Mouse (Mus musculus) cerebellum, adult 2 months (tissue): Measurements from ENCODE around the gene Grk1.

Experiments
- CTCF ChIP-seq: fragments of 200-500 bp; IDR thresholded peaks from 2 replicates; pipeline ENCODE4 v1.5.1; 2011; ENCODE audit warnings: low read depth, mild to moderate bottlenecking, control low read depth, low read length, moderate library complexity, borderline replicate concordance; ENCODE audit not compliant: insufficient read depth
- POLR2A ChIP-seq: fragments of 200-500 bp; IDR thresholded peaks from 2 replicates; pipeline ENCODE4 v1.6.1; 2011; ENCODE audit warnings: low read length, control low read depth, borderline replicate concordance; ENCODE audit not compliant: insufficient read depth

DNA sequence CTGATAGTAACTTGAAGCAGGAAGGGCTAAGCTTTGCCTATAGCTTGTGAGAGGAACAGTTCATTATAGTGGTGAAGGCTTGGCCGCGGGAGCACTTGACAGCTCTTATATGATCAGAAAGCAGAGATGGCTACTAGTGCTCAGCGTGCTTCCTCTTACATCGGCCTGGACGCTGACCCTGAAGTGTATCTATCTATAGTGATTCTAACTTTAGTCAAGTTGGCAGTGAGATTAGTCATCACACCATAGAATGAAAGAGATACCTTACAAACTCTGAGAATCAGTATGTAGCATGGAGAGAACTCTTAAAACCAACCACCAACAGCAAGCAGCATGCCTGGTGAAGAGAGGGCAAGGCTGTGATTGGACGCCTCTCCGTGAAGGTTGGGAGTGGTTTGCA, 23.3 kb upstream of the Grk1 start:
- TF ChIP-seq POLR2A: no peak
- no peak for TF ChIP-seq CTCF
